Mouse (Mus musculus) activated CD4-positive, CD25-positive, alpha-beta regulatory T cell, adult 9 weeks (primary cell): ENCODE results near the gene Gm17545. TPM values are rescaled to one million over a fixed set of nuclear protein-coding genes. Genes with fewer than 3 reads are reported as not detected.

Experiments used
- polyA plus RNA-seq: library from polyadenylated mRNA; unstranded; fragments of 100-300 nt; shearing (Covaris generic); gene quantifications from one replicate; pipeline ENCODE4 v1.2.1, GENCODE M21; 2017

The Gm17545 gene
- not detected for polyA plus RNA-seq

GRCm38 (mm10) chr9:22453990-22454389 is at the start of gene Gm17545:
Gene Gm17545 (plus strand): TSS chr9:22454290.

GRCm38 (mm10) chr9:22411002-22411857 is 42.9 kb upstream of the Gm17545 start, which contains the start of gene 9530077C05Rik:
Gene 9530077C05Rik (plus strand): TSS chr9:22411513.

GRCm38 (mm10) chr9:22469643-22470042 is 15.6 kb downstream of the Gm17545 start, which contains the start of gene Rp9:
Gene Rp9 (minus strand): TSS chr9:22469743.

GRCm38 (mm10) chr9:22475424-22475868 is 21.4 kb downstream of the Gm17545 start, which contains the start of gene Bbs9:
Gene Bbs9 (plus strand): TSS chr9:22475715.

Other genes with a start within 250 kb of the Gm17545 start
- gene Zfp809, start 228.6 kb upstream of the Gm17545 start, polyA plus RNA-seq, result 57.0 TPM
- 6.3 TPM for gene Zfp599, start 194.4 kb upstream of the Gm17545 start, polyA plus RNA-seq
- gene Zfp810, start 146.6 kb upstream of the Gm17545 start, polyA plus RNA-seq, result 15.5 TPM
- gene Anln, start 65.1 kb upstream of the Gm17545 start, polyA plus RNA-seq, result 2.0 TPM
- gene 9530077C05Rik, start 42.8 kb upstream of the Gm17545 start, polyA plus RNA-seq, result 0.73 TPM
- 26.7 TPM for gene Rp9, start 15.5 kb downstream of the Gm17545 start, polyA plus RNA-seq
- gene Bbs9, start 21.4 kb downstream of the Gm17545 start, polyA plus RNA-seq, result 14.6 TPM